Mouse (Mus musculus) kidney, adult 2 months (tissue): ENCODE results near the gene Ros1. TPM values are rescaled to one million over a fixed set of nuclear protein-coding genes. Genes with fewer than 3 reads are reported as not detected.

ENCODE experiments used
- DNase-seq: peaks from one replicate; pipeline ENCODE4 v3.0.0; 2021
- H3K27ac ChIP-seq: fragments of 200-500 bp; 2 replicates; pipeline ENCODE4 v1.5.1; 2012; ENCODE audit warnings: low read depth, low read length, control low read depth, inconsistent platforms; ENCODE audit not compliant: insufficient read depth
- H3K27me3 ChIP-seq: fragments of 200-500 bp; replicated peaks from 2 replicates; pipeline ENCODE4 v1.6.1; 2012; ENCODE audit warnings: mild to moderate bottlenecking, moderate library complexity, low read length, inconsistent platforms; ENCODE audit not compliant: control insufficient read depth, insufficient read depth
- H3K36me3 ChIP-seq: fragments of 200-500 bp; 2 replicates; pipeline ENCODE4 v1.6.1; 2012; ENCODE audit warnings: mild to moderate bottlenecking, moderate library complexity, low read length, inconsistent platforms; ENCODE audit not compliant: control insufficient read depth, insufficient read depth
- H3K4me1 ChIP-seq: fragments of 200-500 bp; 2 replicates; pipeline ENCODE4 v1.6.1; 2011; ENCODE audit warnings: low read length; ENCODE audit not compliant: control insufficient read depth, insufficient read depth
- H3K4me3 ChIP-seq: fragments of 200-500 bp; 2 replicates; pipeline ENCODE4 v1.5.1; 2011; ENCODE audit warnings: mild to moderate bottlenecking, low read depth, low read length, control low read depth; ENCODE audit not compliant: insufficient read depth
- CTCF ChIP-seq: fragments of 200-500 bp; conservative IDR thresholded peaks from 2 replicates; pipeline ENCODE4 v1.5.1; 2011; ENCODE audit warnings: low read depth, mild to moderate bottlenecking, control low read depth, low read length, moderate library complexity, mixed read lengths; ENCODE audit not compliant: insufficient read depth, insufficient read length
- POLR2A ChIP-seq: fragments of 200-500 bp; IDR thresholded peaks from one replicate; pipeline ENCODE4 v1.6.1; 2011; ENCODE audit warnings: low read depth, low read length, control low read depth
- WGBS: fragments of 180-500 bp; shearing (Covaris S2); methylation state at CpG from one replicate; pipeline ENCODE4 v1.1.7; 2018; 5-methylcytosine and 5-hydroxymethylcytosine counted together
- polyA plus RNA-seq: library from polyadenylated mRNA; depleted of rRNA; stranded (reverse); fragments of >200 nt; gene quantifications from 2 replicates; pipeline ENCODE4 v1.2.3, GENCODE M21; 2012

Ros1 gene
- polyA plus RNA-seq, 1 experiment: 0.16 TPM

- no peak overlapping the region for H3K4me3 ChIP-seq
- no peaks in the 10 kb centered on the region for H3K4me1 ChIP-seq
- H3K27ac ChIP-seq: no peak overlapping the region
- TF ChIP-seq CTCF: no peak
- no peaks in the 10 kb centered on the region for H3K27me3 ChIP-seq
- whole genome bisulfite sequencing: 80% methylated on average over 6 of the region's 6 CpGs
- H3K36me3 ChIP-seq: no peaks in the 10 kb centered on the region
- no peak for DNase-seq
Measured at GRCm38 (mm10) chr10:52086681-52087080, 108.4 kb downstream of the Ros1 start.

GRCm38 (mm10) chr10:52072482-52072881, 122.6 kb downstream of the Ros1 start:
- TF ChIP-seq POLR2A (no peak), CTCF (peak; percentile 44)
- Histone ChIP-seq H3K36me3 (no peaks in the 10 kb centered on the region), H3K27ac (no peak overlapping the region), H3K27me3 (no peaks in the 10 kb centered on the region), H3K4me1 (no peaks in the 10 kb centered on the region), H3K4me3 (no peak overlapping the region)
- peak; percentile 51 for DNase-seq

- no peak overlapping the region for H3K4me3 ChIP-seq
- H3K36me3 ChIP-seq: no peaks in the 10 kb centered on the region
- H3K27me3 ChIP-seq: no peaks in the 10 kb centered on the region
- DNase-seq: no peak
- WGBS: 68% methylated on average over 3 of the region's 3 CpGs
- H3K27ac ChIP-seq: no peak overlapping the region
- H3K4me1 ChIP-seq: no peaks in the 10 kb centered on the region
- TF ChIP-seq CTCF (no peak), POLR2A (no peak)
Measured at GRCm38 (mm10) chr10:52048287-52048686, 146.8 kb downstream of the Ros1 start.

GRCm38 (mm10) chr10:52043086-52043485, 152.0 kb downstream of the Ros1 start:
- H3K4me1 ChIP-seq: no peaks in the 10 kb centered on the region
- H3K36me3 ChIP-seq: no peaks in the 10 kb centered on the region
- no peak overlapping the region for H3K4me3 ChIP-seq
- no peak for TF ChIP-seq CTCF
- H3K27me3 ChIP-seq: no peaks in the 10 kb centered on the region
- WGBS: 79% methylated on average over 5 of the region's 5 CpGs
- H3K27ac ChIP-seq: no peak overlapping the region
- DNase-seq: no peak

- WGBS: 74% methylated on average over 1 of the region's 1 CpGs
- no peak overlapping the region for H3K4me3 ChIP-seq
- H3K27me3 ChIP-seq: no peaks in the 10 kb centered on the region
- no peak for DNase-seq
- H3K4me1 ChIP-seq: no peaks in the 10 kb centered on the region
- no peaks in the 10 kb centered on the region for H3K36me3 ChIP-seq
- TF ChIP-seq CTCF (no peak), POLR2A (no peak)
- no peak overlapping the region for H3K27ac ChIP-seq
Measured at GRCm38 (mm10) chr10:52039392-52039791, 155.7 kb downstream of the Ros1 start.

- Histone ChIP-seq H3K4me3 (no peak overlapping the region), H3K4me1 (no peaks in the 10 kb centered on the region), H3K27me3 (no peaks in the 10 kb centered on the region; the same call in none of the 2 replicates), H3K27ac (no peak overlapping the region), H3K36me3 (no peaks in the 10 kb centered on the region)
- TF ChIP-seq CTCF (no peak), POLR2A (no peak)
- DNase-seq: no peak
Measured at GRCm38 (mm10) chr10:52033729-52034128, 161.3 kb downstream of the Ros1 start.

- H3K27me3 ChIP-seq: peaks cover 1% of the 10 kb centered on the region
- H3K27ac ChIP-seq: no peak overlapping the region
- H3K4me1 ChIP-seq: no peaks in the 10 kb centered on the region
- no peak overlapping the region for H3K4me3 ChIP-seq
- 2% methylated on average over 10 of the region's 10 CpGs for WGBS
- DNase-seq: no peak
- no peaks in the 10 kb centered on the region for H3K36me3 ChIP-seq
- no peak for TF ChIP-seq CTCF
- no peak for TF ChIP-seq POLR2A
Measured at GRCm38 (mm10) chr10:52029421-52030080, 165.5 kb downstream of the Ros1 start.
